10 mouse cellular contexts compared by ENCODE assay signal in the genomic region with DNA sequence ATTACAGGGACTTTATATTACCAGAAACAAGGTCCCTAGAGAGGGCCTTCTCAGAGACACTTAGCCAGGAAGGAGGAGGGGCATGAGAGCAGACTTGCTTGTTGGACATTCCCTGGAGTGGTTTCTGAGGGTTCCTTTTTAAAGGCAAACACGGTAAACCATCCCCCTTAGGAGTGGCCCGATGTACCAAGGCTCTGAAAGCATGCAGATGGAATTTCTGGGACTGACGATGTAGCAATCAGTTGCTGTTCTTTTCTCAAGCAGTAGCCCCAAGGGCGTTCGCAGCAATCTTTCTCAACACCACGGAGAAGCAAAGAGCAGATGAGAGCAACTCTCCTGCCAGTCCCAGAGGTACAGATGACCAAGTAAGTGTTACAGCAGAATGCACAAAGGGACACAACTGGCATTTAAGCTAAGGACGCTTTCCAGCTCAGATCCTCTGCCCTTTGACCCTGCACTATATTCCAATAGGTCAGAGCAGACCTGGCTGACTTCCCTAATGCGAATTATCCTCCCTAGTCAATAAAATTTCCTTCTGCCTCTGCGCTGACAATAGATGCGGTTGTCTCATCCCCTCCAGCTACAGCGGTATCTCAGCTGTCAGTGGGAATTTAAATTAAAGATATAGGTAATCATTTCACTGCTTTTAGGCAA.
A peak's percentile ranks its signal among the peaks of the same experiment; 100 is the strongest.
DNase-seq lines count a peak whose midpoint lies in the region; ATAC-seq lines count a peak whose summit lies in the region.
"Had no signal": no experiment of that assay in that cellular context is flagged by ENCODE, and none has a peak within 500 bp of the region (broad histone marks: within the 10 kb centered on the region; RNA-seq: fewer than 3 reads in every experiment).

No protein-coding gene starts in this region.

- no peaks in the 10 kb centered on the region for H3K36me3 ChIP-seq in heart, embryonic 11.5 days (ENCODE audit: control insufficient read depth, insufficient read depth, low read length)
- no peaks in the 10 kb centered on the region for H3K36me3 ChIP-seq in embryonic facial prominence, embryonic 14.5 days (ENCODE audit: control insufficient read depth, insufficient read depth, low read length)
- no peaks in the 10 kb centered on the region for H3K36me3 ChIP-seq in hindbrain, embryonic 14.5 days (replicated peaks; ENCODE audit: control insufficient read depth, insufficient read depth)
- no peaks in the 10 kb centered on the region for H3K36me3 ChIP-seq in neural tube, embryonic 11.5 days (ENCODE audit: control insufficient read depth, insufficient read depth, low read length)
- no peaks in the 10 kb centered on the region for H3K36me3 ChIP-seq in forebrain, embryonic 11.5 days (ENCODE audit: control insufficient read depth, insufficient read depth, low read length)
- H3K36me3 ChIP-seq: liver, embryonic 12.5 days had no signal

- no peak overlapping the region for H3K4me2 ChIP-seq in heart, embryonic 11.5 days
- H3K4me2 ChIP-seq in embryonic facial prominence, embryonic 14.5 days (ENCODE audit: low read depth, low read length) = no peak overlapping the region
- 0 out of 2 replicates have a peak overlapping the region, but pooled peaks have one; percentile 9 for H3K4me2 ChIP-seq in hindbrain, embryonic 14.5 days (replicated peaks)
- no peak overlapping the region for H3K4me2 ChIP-seq in neural tube, embryonic 11.5 days (ENCODE audit: low read depth)
- no peak overlapping the region for H3K4me2 ChIP-seq in forebrain, embryonic 11.5 days (ENCODE audit: low read depth, low read length, severe bottlenecking)
- H3K4me2 ChIP-seq: liver, embryonic 12.5 days had no signal

- no peak overlapping the region for H3K27ac ChIP-seq in heart, embryonic 11.5 days (ENCODE audit: low read depth, low read length)
- no peak overlapping the region for H3K27ac ChIP-seq in embryonic facial prominence, embryonic 14.5 days (replicated peaks; ENCODE audit: low read depth, low read length)
- H3K27ac ChIP-seq in hindbrain, embryonic 14.5 days = peak overlapping the region; percentile 34; the same call in 1 of the 2 replicates
- H3K27ac ChIP-seq in neural tube, embryonic 11.5 days (ENCODE audit: low read depth, low read length) = peak overlapping the region; percentile 49; the same call in 1 of the 2 replicates
- H3K27ac ChIP-seq in forebrain, embryonic 11.5 days (ENCODE audit: low read depth, low read length) = no peak overlapping the region
- H3K27ac ChIP-seq: liver, embryonic 12.5 days had no signal

- peaks cover 5% of the 10 kb centered on the region; the same call in 1 of the 2 replicates for H3K4me1 ChIP-seq in heart, embryonic 11.5 days (ENCODE audit: control insufficient read depth, insufficient read depth, low read length)
- H3K4me1 ChIP-seq in embryonic facial prominence, embryonic 14.5 days (ENCODE audit: control insufficient read depth, insufficient read depth, low read length) = peaks cover 7% of the 10 kb centered on the region; the same call in 1 of the 2 replicates
- H3K4me1 ChIP-seq in hindbrain, embryonic 14.5 days (replicated peaks; ENCODE audit: control insufficient read depth, insufficient read depth, low read length) = peaks cover 16% of the 10 kb centered on the region
- 0 out of 2 replicates have a peak, but pooled peaks cover 4% of the 10 kb centered on the region for H3K4me1 ChIP-seq in neural tube, embryonic 11.5 days (ENCODE audit: control insufficient read depth, insufficient read depth, low read length)
- H3K4me1 ChIP-seq in forebrain, embryonic 11.5 days (replicated peaks; ENCODE audit: control insufficient read depth, insufficient read depth, low read length) = no peaks in the 10 kb centered on the region
- H3K4me1 ChIP-seq: liver, embryonic 12.5 days had no signal

- no peaks in the 10 kb centered on the region for H3K9me3 ChIP-seq in heart, embryonic 11.5 days (replicated peaks; ENCODE audit: control insufficient read depth, low read length)
- H3K9me3 ChIP-seq in embryonic facial prominence, embryonic 14.5 days (ENCODE audit: control insufficient read depth, low read length) = no peaks in the 10 kb centered on the region
- no peaks in the 10 kb centered on the region for H3K9me3 ChIP-seq in hindbrain, embryonic 14.5 days (ENCODE audit: control insufficient read depth, low read length)
- no peaks in the 10 kb centered on the region for H3K9me3 ChIP-seq in neural tube, embryonic 11.5 days (ENCODE audit: control insufficient read depth, low read length)
- H3K9me3 ChIP-seq in forebrain, embryonic 11.5 days (ENCODE audit: control insufficient read depth, low read length) = no peaks in the 10 kb centered on the region
- H3K9me3 ChIP-seq: liver, embryonic 12.5 days had no signal

- WGBS in heart, embryonic 11.5 days (ENCODE audit: insufficient replicate concordance) = 47% methylated on average over 11 of the region's 11 CpGs
- 24% methylated on average over 11 of the region's 11 CpGs for WGBS in embryonic facial prominence, embryonic 14.5 days
- 38% methylated on average over 11 of the region's 11 CpGs for WGBS in hindbrain, embryonic 14.5 days
- 48% methylated on average over 11 of the region's 11 CpGs for WGBS in neural tube, embryonic 11.5 days
- 60% methylated on average over 11 of the region's 11 CpGs for WGBS in forebrain, embryonic 11.5 days

- H3K9ac ChIP-seq in heart, embryonic 11.5 days (ENCODE audit: low read depth, low read length) = no peak overlapping the region
- no peak overlapping the region for H3K9ac ChIP-seq in embryonic facial prominence, embryonic 14.5 days (ENCODE audit: low read depth, low read length)
- no peak overlapping the region for H3K9ac ChIP-seq in hindbrain, embryonic 14.5 days
- no peak overlapping the region for H3K9ac ChIP-seq in neural tube, embryonic 11.5 days (ENCODE audit: low read length)
- no peak overlapping the region for H3K9ac ChIP-seq in forebrain, embryonic 11.5 days (ENCODE audit: low read length)
- H3K9ac ChIP-seq: liver, embryonic 12.5 days had no signal

- DNase-seq in heart, adult 11 months = peak; percentile 96
- DNase-seq in embryonic facial prominence, embryonic 14.5 days (ENCODE audit: low spot score) = peak; percentile 53
- DNase-seq in hindbrain, embryonic 14.5 days (ENCODE audit: low spot score) = no peak
- no peak for DNase-seq in neural tube, embryonic 11.5 days (ENCODE audit: low spot score)
- DNase-seq in thymus, postnatal 10 days (ENCODE audit: low spot score in 2 of 2) = no peak
- DNase-seq in forebrain, embryonic 11.5 days (ENCODE audit: low spot score) = no peak
- DNase-seq: kidney, adult 9 months had no signal

- H3K4me3 ChIP-seq in heart, embryonic 11.5 days (ENCODE audit: low read depth, low read length) = no peak overlapping the region
- no peak overlapping the region for H3K4me3 ChIP-seq in embryonic facial prominence, embryonic 14.5 days (ENCODE audit: low read depth, low read length)
- no peak overlapping the region for H3K4me3 ChIP-seq in hindbrain, embryonic 14.5 days (replicated peaks; ENCODE audit: low read length)
- no peak overlapping the region for H3K4me3 ChIP-seq in neural tube, embryonic 11.5 days (ENCODE audit: low read depth, low read length)
- no peak overlapping the region for H3K4me3 ChIP-seq in forebrain, embryonic 11.5 days (ENCODE audit: low read depth, low read length)
- H3K4me3 ChIP-seq: liver, embryonic 12.5 days had no signal

- H3K27me3 ChIP-seq in heart, embryonic 11.5 days (ENCODE audit: control insufficient read depth, insufficient read depth, low read length) = no peaks in the 10 kb centered on the region
- no peaks in the 10 kb centered on the region for H3K27me3 ChIP-seq in embryonic facial prominence, embryonic 14.5 days (replicated peaks; ENCODE audit: control insufficient read depth, insufficient read depth, low read length)
- no peaks in the 10 kb centered on the region for H3K27me3 ChIP-seq in hindbrain, embryonic 14.5 days (ENCODE audit: control insufficient read depth, insufficient read depth, low read length)
- H3K27me3 ChIP-seq in neural tube, embryonic 11.5 days (ENCODE audit: control insufficient read depth, insufficient read depth, low read length) = no peaks in the 10 kb centered on the region
- no peaks in the 10 kb centered on the region for H3K27me3 ChIP-seq in forebrain, embryonic 11.5 days (ENCODE audit: control insufficient read depth, insufficient read depth, low read length)
- H3K27me3 ChIP-seq: liver, embryonic 12.5 days had no signal

- ATAC-seq in heart, embryonic 11.5 days (replicated peaks; ENCODE audit: insufficient number of reproducible peaks, low FRiP score, low TSS enrichment) = no peak
- ATAC-seq in embryonic facial prominence, embryonic 14.5 days (ENCODE audit: low read depth) = no peak
- no peak for ATAC-seq in hindbrain, embryonic 14.5 days (ENCODE audit: low FRiP score)
- ATAC-seq in neural tube, embryonic 11.5 days (ENCODE audit: insufficient read depth, low FRiP score, low TSS enrichment) = 0 out of 2 replicates have a peak, but pooled peaks have one; percentile 31
- no peak for ATAC-seq in forebrain, embryonic 11.5 days (replicated peaks; ENCODE audit: low FRiP score)
- ATAC-seq in CD4-positive, CD25-positive, alpha-beta regulatory T cell, adult 4 months = no peak
- ATAC-seq: liver, embryonic 12.5 days had no signal

Comparison
In these comparisons a context has a peak if more than half of its experiments do, and no peak if none do; other contexts are left out.
1. DNase-seq: peak in heart, adult 11 months (single experiment) and embryonic facial prominence, embryonic 14.5 days (single experiment); none in hindbrain, embryonic 14.5 days (single experiment), neural tube, embryonic 11.5 days (single experiment), thymus, postnatal 10 days (0 of 2) and forebrain, embryonic 11.5 days (single experiment).
2. H3K27ac ChIP-seq: peak in hindbrain, embryonic 14.5 days (single experiment) and neural tube, embryonic 11.5 days (single experiment); none in heart, embryonic 11.5 days (single experiment), embryonic facial prominence, embryonic 14.5 days (single experiment) and forebrain, embryonic 11.5 days (single experiment).